Mouse (Mus musculus) T-helper 2 cell (primary cell): ENCODE measurements around the gene Got2.

Experiments used
- in situ Hi-C: fragments of 300-600 bp; cut with MboI, MseI; formaldehyde crosslinking; loops from one replicate; pipeline ENCODE4 v1.15.1; 2025; ENCODE audit warnings: high pct_unique_total_duplicates

The Got2 gene

GRCm38 (mm10) chr8:95888285-95889136, at the start of gene Got2:
Got2 (minus strand) TSS chr8:95888547.
- in situ Hi-C loops = no loop called here

GRCm38 (mm10) chr8:95932841-95933240, 44.5 kb upstream of the Got2 start:
- in situ Hi-C loops = no loop called here

- in situ Hi-C loops = no loop called here
Measured at GRCm38 (mm10) chr8:95929821-95930220, 41.5 kb upstream of the Got2 start.

GRCm38 (mm10) chr8:95916106-95916505, 27.8 kb upstream of the Got2 start:
- in situ Hi-C loops = no loop called here

GRCm38 (mm10) chr8:95914905-95915643, 26.7 kb upstream of the Got2 start:
- in situ Hi-C loops = no loop called here

GRCm38 (mm10) chr8:95911240-95911639, 22.9 kb upstream of the Got2 start:
- in situ Hi-C loops = no loop called here

- in situ Hi-C loops = loop anchor here (10.0 kb wide), 1 partner anchor 833 kb away; no protein-coding TSS in a partner anchor
Measured at GRCm38 (mm10) chr8:95907885-95908284, 19.5 kb upstream of the Got2 start.

- in situ Hi-C loops = loop anchor here (10.0 kb wide), 1 partner anchor 832 kb away; no protein-coding TSS in a partner anchor
Measured at GRCm38 (mm10) chr8:95906738-95907137, 18.4 kb upstream of the Got2 start.

GRCm38 (mm10) chr8:95901864-95902263, 13.5 kb upstream of the Got2 start:
- in situ Hi-C loops = loop anchor here (10.0 kb wide), 1 partner anchor 827 kb away; no protein-coding TSS in a partner anchor

- in situ Hi-C loops = no loop called here
Measured at GRCm38 (mm10) chr8:95893701-95894100, 5.4 kb upstream of the Got2 start.

GRCm38 (mm10) chr8:95887578-95888284, 616 bp downstream of the Got2 start:
- in situ Hi-C loops = no loop called here

- in situ Hi-C loops = no loop called here
Measured at GRCm38 (mm10) chr8:95886647-95887577, 1.4 kb downstream of the Got2 start.

- in situ Hi-C loops = no loop called here
Measured at GRCm38 (mm10) chr8:95885966-95886365, 2.4 kb downstream of the Got2 start.

- in situ Hi-C loops = no loop called here
Measured at GRCm38 (mm10) chr8:95885271-95885841, 3.0 kb downstream of the Got2 start.

GRCm38 (mm10) chr8:95884491-95884890, 3.9 kb downstream of the Got2 start:
- in situ Hi-C loops = no loop called here

- in situ Hi-C loops = no loop called here
Measured at GRCm38 (mm10) chr8:95882191-95882590, 6.2 kb downstream of the Got2 start.

- in situ Hi-C loops = no loop called here
Measured at GRCm38 (mm10) chr8:95881576-95881975, 6.8 kb downstream of the Got2 start.

GRCm38 (mm10) chr8:95879823-95880222, 8.5 kb downstream of the Got2 start:
- in situ Hi-C loops = no loop called here

GRCm38 (mm10) chr8:95878176-95878962, 10.0 kb downstream of the Got2 start:
- in situ Hi-C loops = no loop called here

GRCm38 (mm10) chr8:95875270-95875669, 13.1 kb downstream of the Got2 start:
- in situ Hi-C loops = no loop called here
